Mouse (Mus musculus) ES-Bruce4 (cell line): ENCODE results near the gene Slc9a3r2. TPM values are rescaled to one million over a fixed set of nuclear protein-coding genes. Genes with fewer than 3 reads are reported as not detected.
A peak's percentile ranks its signal among the peaks of the same experiment; 100 is the strongest.

Experiments
- H3K27ac ChIP-seq: 2 replicates; pipeline ENCODE4 v1.5.1; 2012; ENCODE audit warnings: low read length, inconsistent platforms; ENCODE audit not compliant: insufficient read depth
- H3K27me3 ChIP-seq: 2 replicates; pipeline ENCODE4 v1.6.1; 2012; ENCODE audit warnings: mild to moderate bottlenecking, low read length, inconsistent platforms; ENCODE audit not compliant: control insufficient read depth, poor library complexity, insufficient read depth, severe bottlenecking
- H3K36me3 ChIP-seq: 2 replicates; pipeline ENCODE4 v1.6.1; 2012; ENCODE audit warnings: inconsistent platforms, mild to moderate bottlenecking, low read length, moderate library complexity; ENCODE audit not compliant: control insufficient read depth, poor library complexity, insufficient read depth, severe bottlenecking
- H3K4me1 ChIP-seq: one replicate; pipeline ENCODE4 v1.8.1; 2011; ENCODE audit warnings: low read length; ENCODE audit not compliant: control insufficient read depth, insufficient read depth
- H3K4me3 ChIP-seq: 2 replicates; pipeline ENCODE4 v1.5.1; 2011; ENCODE audit warnings: low read depth, mild to moderate bottlenecking, low read length
- H3K9ac ChIP-seq: 2 replicates; pipeline ENCODE4 v1.6.1; 2012; ENCODE audit warnings: low read depth, mild to moderate bottlenecking, inconsistent platforms; ENCODE audit not compliant: poor library complexity, severe bottlenecking
- H3K9me3 ChIP-seq: replicated peaks from 2 replicates; pipeline ENCODE4 v1.6.1; 2012; ENCODE audit warnings: mild to moderate bottlenecking, low read length, inconsistent platforms; ENCODE audit not compliant: control insufficient read depth, poor library complexity, insufficient read depth, severe bottlenecking
- CTCF ChIP-seq: IDR thresholded peaks from one replicate; pipeline ENCODE4 v1.8.1; 2011; ENCODE audit warnings: low read depth, low read length
- EP300 ChIP-seq: IDR thresholded peaks from 2 replicates; pipeline ENCODE4 v1.6.1; 2011; ENCODE audit warnings: low read depth, low read length; ENCODE audit not compliant: insufficient read depth
- POLR2A ChIP-seq: IDR thresholded peaks from one replicate; pipeline ENCODE4 v1.8.1; 2011; ENCODE audit warnings: low read length; ENCODE audit not compliant: insufficient read depth
- polyA plus RNA-seq: library from polyadenylated mRNA; stranded (reverse); fragments of >200 nt; gene quantifications from 2 replicates; pipeline ENCODE4 v1.2.4, GENCODE M21; 2011; ENCODE audit warnings: low read depth; ENCODE audit not compliant: missing spikeins, insufficient read depth, insufficient read length

Slc9a3r2 gene
- polyA plus RNA-seq, result 10.3 and 13.5 TPM in 2 replicates

GRCm38 (mm10) chr17:24650070-24650616, at the start of gene Slc9a3r2:
Slc9a3r2 (minus strand) TSS chr17:24650327.
- H3K27me3 ChIP-seq, result no peaks in the 10 kb centered on the region
- H3K27ac ChIP-seq, result no peak within 1 kb of the TSS
- no peaks in the 10 kb centered on the region for H3K9me3 ChIP-seq

GRCm38 (mm10) chr17:24699473-24699872, 49.3 kb upstream of the Slc9a3r2 start:
- H3K36me3 ChIP-seq, result peaks cover 18% of the 10 kb centered on the region
- H3K9me3 ChIP-seq, result no peaks in the 10 kb centered on the region
- no peak overlapping the region for H3K27ac ChIP-seq
- H3K4me1 ChIP-seq, result peaks cover 6% of the 10 kb centered on the region
- no peak overlapping the region for H3K4me3 ChIP-seq
- H3K27me3 ChIP-seq, result no peaks in the 10 kb centered on the region
- H3K9ac ChIP-seq, result no peak overlapping the region
- no peak for TF ChIP-seq POLR2A
- no peak for TF ChIP-seq EP300
- TF ChIP-seq CTCF, result no peak

More at GRCm38 (mm10) chr17:24650070-24650616, at the start of gene Slc9a3r2:
- Histone ChIP-seq H3K4me1 (peaks cover 7% of the 10 kb centered on the region), H3K4me3 (peak within 1 kb of the TSS; percentile 68), H3K9ac (peak within 1 kb of the TSS; percentile 83), H3K36me3 (no peaks in the 10 kb centered on the region)
- TF ChIP-seq EP300, result no peak
- TF ChIP-seq CTCF, result no peak
- TF ChIP-seq POLR2A, result no peak

GRCm38 (mm10) chr17:24698715-24699114, 48.6 kb upstream of the Slc9a3r2 start:
- no peak for TF ChIP-seq POLR2A
- no peak for TF ChIP-seq EP300
- no peak for TF ChIP-seq CTCF
- H3K4me3 ChIP-seq, result no peak overlapping the region
- H3K36me3 ChIP-seq, result peaks cover 11% of the 10 kb centered on the region
- H3K4me1 ChIP-seq, result peaks cover 6% of the 10 kb centered on the region
- no peak overlapping the region for H3K27ac ChIP-seq
- H3K27me3 ChIP-seq, result no peaks in the 10 kb centered on the region
- H3K9me3 ChIP-seq, result no peaks in the 10 kb centered on the region
- no peak overlapping the region for H3K9ac ChIP-seq

- Histone ChIP-seq H3K9me3 (no peaks in the 10 kb centered on the region), H3K36me3 (peaks cover 15% of the 10 kb centered on the region), H3K9ac (no peak overlapping the region), H3K4me3 (peak overlapping the region; percentile 0; the same call in 1 of the 2 replicates), H3K27me3 (no peaks in the 10 kb centered on the region), H3K4me1 (peaks cover 6% of the 10 kb centered on the region), H3K27ac (peak overlapping the region; percentile 85)
- TF ChIP-seq EP300 (peak; percentile 72), POLR2A (no peak)
Observed at GRCm38 (mm10) chr17:24697985-24698384, 47.9 kb upstream of the Slc9a3r2 start.

GRCm38 (mm10) chr17:24696011-24696697, 46.0 kb upstream of the Slc9a3r2 start, which contains the start of the genes Gfer and Noxo1:
Gfer (minus strand) TSS chr17:24696156.
Noxo1 (plus strand) TSS chr17:24696234.
- Histone ChIP-seq H3K4me1 (peaks cover 6% of the 10 kb centered on the region), H3K4me3 (peak within 1 kb of the TSS; percentile 89), H3K9ac (peak within 1 kb of the TSS; percentile 95), H3K27ac (peak within 1 kb of the TSS; percentile 86), H3K36me3 (peaks cover 14% of the 10 kb centered on the region), H3K27me3 (no peaks in the 10 kb centered on the region), H3K9me3 (no peaks in the 10 kb centered on the region)
- TF ChIP-seq EP300 (peak; percentile 78), POLR2A (no peak)
